Mouse (Mus musculus): ENCODE data around the gene Rap1a. TPM values are rescaled to one million over a fixed set of nuclear protein-coding genes. Genes with fewer than 3 reads are reported as not detected.

Gene Rap1a
- polyA plus RNA-seq, 1 experiment = 257 TPM

GRCm38 (mm10) chr3:105699241-105699933 lies 101.7 kb downstream of the Rap1a start:
- TF ChIP-seq POLR2A (IDR thresholded peaks at IDR 0.05; ENCODE audit: borderline replicate concordance, low read depth, low read length) = no peak
- TF ChIP-seq CTCF (IDR thresholded peaks at IDR 0.05; ENCODE audit: low read depth, low read length) = no peak
- Histone ChIP-seq H3K27ac (ENCODE audit: insufficient read depth, low read depth, low read length) (no peak overlapping the region), H3K4me1 (ENCODE audit: control insufficient read depth, insufficient read depth, low read length) (0 out of 2 replicates have a peak, but pooled peaks cover 2% of the 10 kb centered on the region), H3K4me3 (ENCODE audit: insufficient read depth, low read length) (no peak overlapping the region)

- Histone ChIP-seq H3K4me1 (ENCODE audit: control insufficient read depth, insufficient read depth, low read length) (no peaks in the 10 kb centered on the region), H3K4me3 (ENCODE audit: insufficient read depth, low read length) (no peak overlapping the region), H3K27ac (ENCODE audit: insufficient read depth, low read depth, low read length) (no peak overlapping the region)
- TF ChIP-seq POLR2A (IDR thresholded peaks at IDR 0.05; ENCODE audit: borderline replicate concordance, low read depth, low read length) (no peak), CTCF (IDR thresholded peaks at IDR 0.05; ENCODE audit: low read depth, low read length) (no peak)
These were observed 102.8 kb downstream of the Rap1a start for GRCm38 (mm10) chr3:105698311-105698710.

GRCm38 (mm10) chr3:105697148-105697441 lies 104.0 kb downstream of the Rap1a start:
- Histone ChIP-seq H3K27ac (ENCODE audit: insufficient read depth, low read depth, low read length) (no peak overlapping the region), H3K4me3 (ENCODE audit: insufficient read depth, low read length) (no peak overlapping the region), H3K4me1 (ENCODE audit: control insufficient read depth, insufficient read depth, low read length) (no peaks in the 10 kb centered on the region)
- no peak for TF ChIP-seq CTCF (IDR thresholded peaks at IDR 0.05; ENCODE audit: low read depth, low read length)
- no peak for TF ChIP-seq POLR2A (IDR thresholded peaks at IDR 0.05; ENCODE audit: borderline replicate concordance, low read depth, low read length)

GRCm38 (mm10) chr3:105696387-105697147 lies 104.6 kb downstream of the Rap1a start:
- no peak overlapping the region for H3K27ac ChIP-seq (ENCODE audit: insufficient read depth, low read depth, low read length)
- no peak for TF ChIP-seq POLR2A (IDR thresholded peaks at IDR 0.05; ENCODE audit: borderline replicate concordance, low read depth, low read length)
- TF ChIP-seq CTCF (IDR thresholded peaks at IDR 0.05; ENCODE audit: low read depth, low read length) = no peak
- no peak overlapping the region for H3K4me3 ChIP-seq (ENCODE audit: insufficient read depth, low read length)
- H3K4me1 ChIP-seq (ENCODE audit: control insufficient read depth, insufficient read depth, low read length) = no peaks in the 10 kb centered on the region

- no peak overlapping the region for H3K4me3 ChIP-seq (ENCODE audit: insufficient read depth, low read length)
- TF ChIP-seq CTCF (IDR thresholded peaks at IDR 0.05; ENCODE audit: low read depth, low read length) (no peak), POLR2A (IDR thresholded peaks at IDR 0.05; ENCODE audit: borderline replicate concordance, low read depth, low read length) (no peak)
These were observed 105.4 kb downstream of the Rap1a start for GRCm38 (mm10) chr3:105695476-105696386.

GRCm38 (mm10) chr3:105693327-105694080 lies 107.6 kb downstream of the Rap1a start:
- H3K4me1 ChIP-seq (ENCODE audit: control insufficient read depth, insufficient read depth, low read length) = peaks cover 7% of the 10 kb centered on the region
- TF ChIP-seq POLR2A (IDR thresholded peaks at IDR 0.05; ENCODE audit: borderline replicate concordance, low read depth, low read length) (no peak), CTCF (IDR thresholded peaks at IDR 0.05; ENCODE audit: low read depth, low read length) (no peak)
- H3K27ac ChIP-seq (ENCODE audit: insufficient read depth, low read depth, low read length) = no peak overlapping the region
- no peak overlapping the region for H3K4me3 ChIP-seq (ENCODE audit: insufficient read depth, low read length)

More at GRCm38 (mm10) chr3:105695476-105696386, 105.4 kb downstream of the Rap1a start:
- no peaks in the 10 kb centered on the region for H3K4me1 ChIP-seq (ENCODE audit: control insufficient read depth, insufficient read depth, low read length)
- no peak overlapping the region for H3K27ac ChIP-seq (ENCODE audit: insufficient read depth, low read depth, low read length)

GRCm38 (mm10) chr3:105688536-105688935 lies 112.6 kb downstream of the Rap1a start:
- no peak overlapping the region for H3K4me3 ChIP-seq (ENCODE audit: insufficient read depth, low read length)
- TF ChIP-seq POLR2A (IDR thresholded peaks at IDR 0.05; ENCODE audit: borderline replicate concordance, low read depth, low read length) = no peak
- TF ChIP-seq CTCF (IDR thresholded peaks at IDR 0.05; ENCODE audit: low read depth, low read length) = no peak
- H3K4me1 ChIP-seq (ENCODE audit: control insufficient read depth, insufficient read depth, low read length) = peaks cover 14% of the 10 kb centered on the region
- peak overlapping the region; percentile 51 for H3K27ac ChIP-seq (ENCODE audit: insufficient read depth, low read depth, low read length)

- TF ChIP-seq POLR2A (IDR thresholded peaks at IDR 0.05; ENCODE audit: borderline replicate concordance, low read depth, low read length) = no peak
- TF ChIP-seq CTCF (IDR thresholded peaks at IDR 0.05; ENCODE audit: low read depth, low read length) = peak; percentile 43; the same call in 1 of the 2 replicates
- Histone ChIP-seq H3K4me1 (ENCODE audit: control insufficient read depth, insufficient read depth, low read length) (peaks cover 14% of the 10 kb centered on the region), H3K4me3 (ENCODE audit: insufficient read depth, low read length) (peak within 1 kb of the TSS; percentile 95), H3K27ac (ENCODE audit: insufficient read depth, low read depth, low read length) (peak within 1 kb of the TSS; percentile 70)
These were observed 113.6 kb downstream of the Rap1a start, which contains the start of gene Ddx20 for GRCm38 (mm10) chr3:105687324-105688060. Gene Ddx20 (minus strand): TSS chr3:105687574.
